Mouse (Mus musculus) MEL (cell line): ENCODE results near the gene Ncapd2.

ENCODE experiments used
- CTCF ChIP-seq, 3 experiments: IDR thresholded peaks in 2 of 3; conservative IDR thresholded peaks in 1 of 3; 2 replicates each; pipeline ENCODE4 v1.5.1; 2011 to 2012; ENCODE audit warnings: low read length in 3 of 3, low read depth in 2 of 3, mild to moderate bottlenecking in 2 of 3, improper control_type of control experiment in 1 of 3, inconsistent platforms in 1 of 3, mixed read lengths in 1 of 3, moderate library complexity in 1 of 3; ENCODE audit not compliant: control insufficient read depth in 1 of 3, insufficient read depth in 1 of 3, poor library complexity in 1 of 3, severe bottlenecking in 1 of 3
- E2F4 ChIP-seq: IDR thresholded peaks from 2 replicates; pipeline ENCODE4 v1.6.1; 2011; ENCODE audit warnings: low read depth, low read length, improper control_type of control experiment, borderline replicate concordance
- NELFE ChIP-seq: IDR thresholded peaks from 2 replicates; pipeline ENCODE4 v1.6.1; 2011; ENCODE audit warnings: low read depth, low read length, improper control_type of control experiment
- POLR2A ChIP-seq, 2 experiments: IDR thresholded peaks; 2 replicates each; pipeline ENCODE4 v1.6.1; 2011 to 2012; ENCODE audit warnings: low read length in 2 of 2, mild to moderate bottlenecking in 2 of 2, control low read depth in 1 of 2, improper control_type of control experiment in 1 of 2, low read depth in 1 of 2, moderate library complexity in 1 of 2; ENCODE audit not compliant: control insufficient read depth in 1 of 2, insufficient read depth in 1 of 2, poor library complexity in 1 of 2
- POLR2AphosphoS2 ChIP-seq: IDR thresholded peaks from 2 replicates; pipeline ENCODE4 v1.6.1; 2011; ENCODE audit warnings: low read length, improper control_type of control experiment
- USF1 ChIP-seq: IDR thresholded peaks from 2 replicates; pipeline ENCODE4 v1.6.1; 2014; ENCODE audit warnings: low read depth, mild to moderate bottlenecking, inconsistent platforms, low read length, improper control_type of control experiment, moderate library complexity

DNA sequence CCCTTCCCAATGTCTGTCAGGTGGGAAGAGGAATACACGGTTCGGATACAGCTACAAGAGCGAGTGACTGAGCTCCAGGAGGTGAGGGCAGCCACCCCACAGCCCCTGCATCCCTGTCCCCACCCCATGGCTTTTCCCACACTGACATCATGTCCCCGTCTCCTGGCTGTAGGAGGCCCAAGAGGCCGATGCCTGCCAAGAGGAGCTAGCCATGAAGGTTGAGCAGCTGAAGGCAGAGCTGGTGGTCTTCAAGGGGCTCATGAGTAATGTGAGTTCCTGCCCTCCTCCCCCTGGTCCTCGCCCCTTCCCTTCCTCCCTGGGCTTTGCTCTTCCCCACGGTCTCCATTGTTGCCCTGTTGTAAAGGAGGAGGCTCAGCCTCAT is 41.9 kb downstream of the Ncapd2 start:
- no peak for TF ChIP-seq POLR2A (IDR thresholded peaks at IDR 0.05; ENCODE audit: control insufficient read depth in 1 of 2, insufficient read depth in 1 of 2, low read depth in 1 of 2, low read length in 2 of 2, poor library complexity in 1 of 2)
- no peak for TF ChIP-seq USF1
- no peak for TF ChIP-seq NELFE
- no peak for TF ChIP-seq E2F4
- no peak for TF ChIP-seq POLR2AphosphoS2
- TF ChIP-seq CTCF (IDR thresholded peaks at IDR 0.05 in 2 of 3, conservative IDR thresholded peaks at IDR 0.05 in 1 of 3; ENCODE audit: control insufficient read depth in 1 of 3, insufficient read depth in 1 of 3, low read depth in 2 of 3, low read length in 3 of 3, poor library complexity in 1 of 3, severe bottlenecking in 1 of 3): no peak
